Mouse (Mus musculus) lung, postnatal 14 days (tissue): Measurements from ENCODE around the gene 4930503B20Rik.

Experiments used
- DNase-seq: peaks from one replicate; pipeline ENCODE4 v3.0.0; 2021

Gene 4930503B20Rik

DNA sequence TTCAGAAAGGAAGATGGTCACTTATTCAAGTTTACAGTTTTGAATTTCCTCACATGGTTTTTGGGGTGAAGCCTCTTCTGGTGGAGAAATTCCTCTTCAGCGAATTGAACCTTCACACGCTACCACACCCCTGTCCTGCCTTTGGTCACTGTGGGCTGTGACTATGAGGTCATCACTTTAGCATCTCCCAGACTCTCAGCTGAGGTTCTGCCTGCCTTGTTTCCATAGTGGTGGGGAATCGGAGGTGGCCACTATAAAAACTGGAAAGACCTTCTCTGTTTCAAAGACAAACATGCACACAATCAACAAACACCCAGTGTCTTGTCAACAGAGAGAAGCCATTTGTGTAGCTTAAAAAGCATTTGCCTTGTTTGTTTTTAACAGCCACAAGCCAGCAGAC is at the start of gene 4930503B20Rik:
4930503B20Rik (minus strand) TSS at position 101 of the 400 bp plus-strand sequence.
- DNase-seq: no peak

DNA sequence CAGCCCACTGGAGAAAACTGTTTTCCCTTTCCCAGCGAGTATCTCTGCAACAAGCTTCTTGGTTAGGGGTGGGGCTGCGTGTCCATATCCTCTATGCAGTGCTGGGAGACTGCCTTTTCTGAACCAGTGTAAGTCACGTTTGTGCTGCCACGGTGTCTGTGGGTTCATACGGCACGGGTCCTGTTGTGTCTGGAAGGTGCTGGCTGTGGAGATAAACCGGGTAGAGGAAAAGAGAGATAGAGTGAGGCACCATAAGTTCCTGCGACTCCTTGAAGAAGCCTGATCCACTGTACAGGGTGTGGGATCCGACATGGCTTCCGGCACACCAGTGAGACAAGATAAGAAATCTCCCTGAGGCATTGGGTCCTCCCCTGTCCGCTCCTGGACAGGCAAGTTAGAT is 48.9 kb upstream of the 4930503B20Rik start:
- DNase-seq: no peak

DNA sequence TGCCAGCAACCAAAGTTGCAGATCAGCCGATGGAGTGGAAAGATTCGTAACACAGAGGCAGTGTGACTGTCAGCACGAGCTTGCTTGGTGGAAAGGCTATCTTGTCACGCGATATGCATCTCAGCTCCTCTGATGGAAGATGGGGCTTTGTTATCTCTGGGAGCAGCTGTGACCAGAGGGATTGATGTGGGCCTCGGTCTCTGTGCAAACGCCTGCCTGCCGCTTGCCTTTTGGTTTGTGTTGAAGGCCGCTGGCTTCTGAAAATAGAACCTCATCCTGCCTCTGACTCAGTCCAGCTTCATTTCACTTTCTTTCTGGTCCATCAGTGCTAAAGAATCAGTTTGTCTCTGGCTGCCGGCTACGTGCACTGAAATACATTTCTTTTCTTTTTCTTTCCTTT is 47.9 kb upstream of the 4930503B20Rik start:
- no peak for DNase-seq

DNA sequence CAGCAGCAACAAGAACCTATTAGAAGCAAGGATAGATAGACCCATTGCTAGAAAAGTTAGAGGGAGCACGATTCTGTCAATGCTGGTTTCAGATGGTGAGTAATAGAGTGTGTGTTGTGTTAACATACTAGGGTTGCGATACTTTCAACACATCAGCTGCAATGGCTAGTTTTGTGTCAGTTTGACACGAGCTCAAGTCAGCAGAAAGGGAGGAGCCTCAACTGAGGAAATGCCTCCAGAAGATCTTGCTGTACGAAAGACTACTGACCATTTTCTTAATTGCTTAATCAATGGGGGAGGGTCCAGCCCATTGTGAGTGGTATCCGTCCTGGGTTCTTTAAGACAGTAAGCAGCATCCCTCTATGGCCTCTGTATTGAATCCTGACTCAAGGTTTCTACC is 41.4 kb upstream of the 4930503B20Rik start:
- no peak for DNase-seq

DNA sequence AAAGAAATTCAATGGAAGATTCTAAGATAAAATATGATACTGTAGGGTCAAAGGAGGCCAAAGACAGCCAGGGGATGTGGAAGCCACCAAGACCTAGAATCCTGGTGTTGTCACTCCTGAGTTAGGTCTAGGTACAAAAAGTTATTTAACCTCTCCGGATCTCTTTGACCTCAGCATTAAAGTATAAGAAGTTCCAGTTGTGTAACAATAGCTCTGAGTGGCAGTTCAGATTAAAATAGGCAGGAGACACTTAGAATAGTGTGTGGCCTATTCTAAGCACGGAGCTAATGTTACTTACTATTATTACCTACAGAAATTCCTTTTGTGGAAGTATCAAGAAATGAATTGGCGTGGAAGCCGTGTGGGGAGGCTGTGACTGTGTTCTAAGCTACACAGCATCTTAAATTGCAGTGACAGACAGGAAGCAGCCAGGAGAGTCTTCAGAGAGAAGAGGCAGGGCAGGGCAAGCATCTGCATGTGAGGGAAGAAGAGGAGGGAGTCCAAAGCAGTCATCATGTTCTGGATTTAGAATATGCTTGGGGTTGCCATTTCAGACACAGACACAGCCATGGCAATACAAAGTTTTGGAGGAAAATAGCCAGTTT is 36.1 kb upstream of the 4930503B20Rik start:
- DNase-seq: no peak

DNA sequence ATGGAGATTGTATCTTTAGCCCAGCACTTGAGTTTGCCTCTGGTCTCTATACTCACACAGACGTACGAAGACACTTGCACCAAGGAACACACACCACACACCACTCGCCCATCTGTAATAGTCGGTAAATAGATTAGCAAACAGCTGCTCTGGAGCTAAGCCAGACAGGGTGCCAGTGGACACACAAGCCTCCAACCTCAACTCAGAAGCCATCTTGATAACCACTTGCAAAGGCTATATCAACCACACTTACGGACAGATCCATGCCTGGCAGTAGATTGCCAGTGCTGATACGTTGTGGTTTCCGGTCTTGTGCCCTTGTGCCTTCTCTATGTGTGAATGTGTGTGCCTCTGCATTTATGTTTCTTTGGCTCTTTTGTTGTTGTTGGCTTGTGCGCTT is 35.3 kb upstream of the 4930503B20Rik start:
- no peak for DNase-seq

DNA sequence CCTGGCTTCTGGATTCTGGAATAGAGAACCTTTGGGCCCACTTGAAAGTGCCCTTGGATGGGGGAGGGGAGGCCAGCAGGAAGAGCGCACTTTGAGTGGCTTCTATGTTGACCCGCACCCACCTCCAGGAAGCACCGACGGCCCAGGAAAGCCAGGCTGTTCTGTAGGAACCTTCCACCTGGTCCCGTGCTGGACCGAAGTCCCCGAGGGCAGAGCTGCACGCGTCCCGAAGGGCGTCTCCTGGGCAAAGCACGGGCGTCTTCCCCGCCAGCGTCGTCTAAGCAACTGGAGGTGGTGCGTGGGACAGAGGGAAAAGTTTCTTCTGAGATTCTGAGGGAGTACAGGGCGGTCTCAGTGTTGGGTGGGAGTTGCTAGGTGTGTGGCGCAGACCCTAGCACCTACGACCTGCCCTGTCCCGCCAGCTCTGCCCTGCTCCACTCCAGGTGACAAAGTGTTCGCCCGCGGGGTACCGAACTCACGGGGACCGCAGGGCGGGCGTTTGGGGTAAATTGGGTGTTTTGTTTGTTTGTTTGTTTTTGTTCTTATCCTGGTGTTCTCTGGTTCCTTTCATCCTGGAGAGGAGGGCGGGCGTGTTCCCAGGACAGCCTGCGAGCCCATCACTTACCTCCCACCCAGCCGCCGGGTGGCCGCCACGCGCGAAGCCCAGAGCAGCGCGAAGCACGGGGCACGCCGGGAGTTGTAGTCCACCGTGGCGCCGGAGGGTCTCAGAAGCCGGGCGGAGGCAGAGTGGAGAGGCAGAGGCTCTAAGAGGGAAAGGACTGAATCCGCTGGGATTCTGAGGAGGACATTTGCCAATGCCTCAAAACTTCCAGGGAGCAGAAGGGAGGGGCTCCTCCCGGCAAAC is 33.9 kb upstream of the 4930503B20Rik start, which contains the start of gene Samd13:
Samd13 (minus strand) TSS at position 782 of the 865 bp plus-strand sequence.
- peak; percentile 56 for DNase-seq

DNA sequence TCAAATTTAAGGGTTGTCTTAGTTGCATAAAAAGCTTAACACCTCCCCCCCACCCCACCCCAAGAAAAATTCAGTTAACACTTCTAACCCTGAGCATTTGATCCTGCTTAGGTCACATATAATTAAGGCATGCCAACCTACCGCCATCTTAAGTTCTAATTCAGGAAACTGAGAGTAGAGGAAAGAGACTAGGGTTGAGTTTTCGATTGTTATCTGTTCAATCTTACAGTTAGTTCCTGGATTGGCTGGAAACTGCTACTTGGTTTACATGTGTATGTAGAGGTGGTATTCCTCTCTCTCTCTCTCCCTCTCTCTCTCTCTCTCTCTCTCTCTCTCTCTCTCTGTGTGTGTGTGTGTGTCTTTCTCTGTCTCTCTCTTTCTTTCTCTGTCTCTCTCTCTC is 32.0 kb upstream of the 4930503B20Rik start:
- DNase-seq: no peak

DNA sequence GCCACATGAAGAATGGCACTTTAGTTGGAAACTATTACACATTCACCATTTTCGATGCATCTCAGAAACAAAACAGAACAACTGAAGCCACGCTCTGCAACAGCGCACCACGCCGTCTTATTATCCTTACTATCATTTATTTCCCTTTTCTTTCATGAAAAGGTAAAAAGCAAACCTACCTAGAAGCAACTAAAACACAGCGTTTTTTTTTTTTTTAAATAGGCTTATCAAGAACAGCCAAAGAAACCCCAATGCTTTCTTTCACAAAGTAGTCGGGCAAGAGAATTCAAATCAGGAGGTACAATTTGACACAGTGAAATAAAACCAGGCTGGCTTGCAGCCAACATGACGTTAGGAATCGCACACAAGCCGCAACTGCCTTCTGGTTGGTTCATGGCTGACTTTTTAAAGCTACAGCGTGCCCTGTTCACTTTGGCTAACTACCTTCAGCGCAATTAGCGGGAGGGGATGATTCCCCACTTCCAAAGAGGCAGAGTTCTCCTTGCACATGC is 31.1 kb upstream of the 4930503B20Rik start:
- DNase-seq: peak; percentile 41

DNA sequence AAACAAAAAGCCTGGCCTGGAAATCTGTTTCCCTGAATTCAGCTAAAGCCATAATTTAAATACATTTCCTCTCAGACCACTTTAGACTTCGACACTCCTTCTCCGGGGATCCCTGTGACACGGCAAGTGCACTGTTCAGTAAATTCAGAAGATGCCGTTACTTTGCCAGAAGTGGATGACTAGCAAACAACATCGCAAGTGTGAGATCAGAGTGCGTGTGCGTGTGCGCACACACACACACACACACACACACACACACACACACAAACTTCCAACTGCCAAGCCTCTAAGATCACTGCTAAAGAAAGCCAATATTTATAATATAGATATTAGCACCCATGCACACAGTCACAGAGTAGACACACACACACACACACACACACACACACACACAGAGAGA is 30.6 kb upstream of the 4930503B20Rik start:
- no peak for DNase-seq

DNA sequence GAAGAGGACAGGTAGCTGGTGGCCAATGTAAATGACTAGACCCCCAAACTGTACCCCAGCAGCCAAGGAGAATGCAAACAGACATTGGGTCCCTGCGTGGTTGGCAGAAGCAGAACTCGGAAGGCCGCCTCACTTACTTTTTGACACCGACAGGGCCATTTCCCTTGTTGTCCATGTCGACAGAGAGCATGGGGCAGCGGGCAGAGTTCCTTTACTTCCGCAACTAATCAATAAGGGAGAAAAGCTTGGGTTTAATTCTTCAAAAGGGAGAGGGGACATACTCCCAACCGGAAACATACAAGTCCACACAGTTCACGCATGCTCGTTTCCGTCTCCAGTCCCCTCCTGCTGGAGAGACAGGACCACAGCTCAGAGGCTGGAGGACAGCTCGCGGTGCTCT is 29.5 kb upstream of the 4930503B20Rik start:
- no peak for DNase-seq

DNA sequence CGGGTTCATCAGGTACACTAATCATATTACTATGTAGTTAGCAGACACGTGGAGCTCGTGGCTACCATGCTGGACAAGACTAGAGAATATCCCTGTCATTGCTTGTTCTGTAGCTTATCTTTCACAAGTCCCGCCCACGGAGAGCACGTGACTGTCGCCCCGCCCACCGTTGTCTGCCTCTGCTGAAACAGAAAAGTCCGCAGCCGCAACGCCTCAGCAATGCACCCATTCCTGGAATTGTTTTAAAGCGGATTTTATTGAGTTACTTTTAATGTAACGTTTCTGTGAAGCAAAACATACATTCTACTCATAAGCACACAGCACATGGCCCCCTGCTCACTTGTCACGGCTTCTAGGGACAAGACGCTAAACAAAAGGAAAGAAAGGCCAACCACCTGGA is 28.5 kb upstream of the 4930503B20Rik start:
- DNase-seq: no peak

DNA sequence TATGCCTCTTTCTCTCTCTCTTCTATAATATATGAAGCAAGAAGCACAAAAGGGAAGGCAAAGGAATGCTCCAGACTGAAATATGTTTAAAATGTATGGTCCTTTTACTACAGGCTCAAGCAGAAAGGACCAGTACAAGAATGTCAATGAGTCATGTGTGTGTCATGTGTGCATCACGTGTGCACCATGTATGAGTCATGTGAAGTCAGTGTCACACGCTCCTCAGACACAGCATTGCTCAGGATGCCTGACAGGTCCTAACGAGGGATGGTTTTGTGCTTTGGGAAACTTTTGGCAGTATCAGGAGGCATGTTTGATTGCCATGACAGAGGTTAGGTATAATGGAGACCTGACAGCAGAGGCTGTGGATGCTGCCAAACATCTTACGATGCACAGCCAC is 25.1 kb upstream of the 4930503B20Rik start:
- DNase-seq: no peak

DNA sequence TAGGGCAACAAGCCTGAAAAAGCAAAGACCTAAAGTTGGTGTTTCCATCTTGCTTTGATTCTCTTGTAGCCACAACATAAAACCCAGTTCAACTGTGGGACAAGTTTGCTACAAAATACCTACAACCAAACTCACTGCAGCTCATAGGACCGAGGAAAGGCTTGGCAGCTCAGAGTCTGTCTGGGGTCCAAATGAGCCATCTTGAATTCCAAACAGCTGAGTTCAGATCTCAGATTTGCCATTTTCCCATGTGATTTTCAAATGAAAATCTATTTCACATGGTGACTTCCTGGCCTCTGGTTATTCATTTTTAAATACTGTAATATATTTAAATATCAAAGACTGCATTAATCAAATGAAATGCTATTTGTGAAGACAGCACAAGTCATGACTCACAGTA is 24.0 kb upstream of the 4930503B20Rik start:
- DNase-seq: no peak

DNA sequence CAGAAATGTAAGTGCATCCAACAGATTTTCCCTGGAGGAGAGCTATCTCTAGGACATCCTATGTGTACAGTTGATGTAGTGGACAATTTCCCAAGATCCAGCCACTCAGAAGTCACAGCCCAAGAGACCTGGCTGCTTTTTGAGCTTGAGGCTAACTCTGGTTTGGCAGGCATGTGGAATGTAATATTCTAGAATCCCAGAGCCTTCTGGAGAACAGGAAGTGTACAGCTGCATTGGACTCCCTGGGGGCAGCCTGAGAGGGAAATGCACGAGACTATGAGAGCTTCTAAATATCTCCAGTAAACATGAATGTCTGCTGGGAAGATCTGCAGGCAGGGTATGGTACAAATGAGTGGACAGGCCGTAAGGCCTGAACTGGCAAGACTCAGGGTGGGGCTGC is 20.0 kb upstream of the 4930503B20Rik start:
- DNase-seq: no peak

DNA sequence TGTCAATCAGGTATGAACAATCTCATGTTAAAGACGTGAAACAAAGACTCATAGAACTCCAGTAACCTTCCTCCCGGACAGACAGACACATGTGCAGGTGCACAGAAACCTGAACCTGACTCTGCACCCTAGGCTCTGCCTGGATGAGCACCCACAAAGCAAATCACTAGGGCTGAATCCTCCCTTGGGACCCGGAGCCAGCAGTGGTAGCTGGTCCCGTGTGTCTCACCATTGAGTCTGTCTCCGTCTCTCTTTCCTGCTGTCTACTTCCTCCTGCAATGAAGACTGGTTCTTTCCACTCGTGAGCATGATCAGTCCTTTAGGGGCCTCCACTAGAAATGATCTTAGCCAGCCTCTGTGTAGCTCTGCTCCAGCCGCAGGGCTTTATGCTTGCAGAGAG is 10.8 kb upstream of the 4930503B20Rik start:
- DNase-seq: no peak

DNA sequence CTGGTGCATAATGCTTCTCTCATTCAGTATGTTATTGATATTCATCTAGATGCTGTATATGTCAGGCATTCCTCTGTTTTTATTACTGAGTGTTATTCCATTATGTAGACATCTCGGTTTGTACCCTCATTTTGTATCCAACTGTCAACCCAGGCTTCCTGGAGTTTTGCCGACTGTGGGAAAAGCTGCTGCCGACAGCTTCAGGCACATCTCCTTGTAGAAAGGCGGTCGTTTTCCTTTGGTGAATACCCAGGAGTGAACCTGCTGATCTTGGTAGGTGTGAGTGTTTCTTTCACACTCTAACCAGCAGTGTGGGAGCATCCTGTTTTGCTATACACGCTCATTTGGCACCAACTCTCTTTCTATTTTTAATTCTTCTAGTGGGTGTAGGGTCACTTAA is 9.9 kb upstream of the 4930503B20Rik start:
- no peak for DNase-seq

DNA sequence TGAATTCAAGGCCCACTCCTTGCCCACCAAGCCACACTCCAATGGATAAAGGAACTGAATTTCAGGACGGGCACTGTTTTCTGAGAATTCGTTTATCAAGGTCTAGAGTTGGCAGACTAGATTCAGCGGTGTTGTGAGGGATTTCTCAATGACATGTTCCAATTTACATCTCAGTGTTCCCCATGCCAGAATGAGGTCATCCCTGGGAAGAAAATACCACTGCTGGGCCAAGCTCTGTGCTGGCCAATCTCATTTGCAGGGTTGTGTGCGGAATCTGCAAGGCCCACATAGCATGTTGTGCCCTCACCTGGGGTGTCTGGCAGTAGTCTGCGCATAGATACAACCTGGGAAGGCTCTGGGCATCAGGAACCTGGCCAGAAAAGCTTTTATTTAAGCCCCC is 8.2 kb upstream of the 4930503B20Rik start:
- peak; percentile 4 for DNase-seq

DNA sequence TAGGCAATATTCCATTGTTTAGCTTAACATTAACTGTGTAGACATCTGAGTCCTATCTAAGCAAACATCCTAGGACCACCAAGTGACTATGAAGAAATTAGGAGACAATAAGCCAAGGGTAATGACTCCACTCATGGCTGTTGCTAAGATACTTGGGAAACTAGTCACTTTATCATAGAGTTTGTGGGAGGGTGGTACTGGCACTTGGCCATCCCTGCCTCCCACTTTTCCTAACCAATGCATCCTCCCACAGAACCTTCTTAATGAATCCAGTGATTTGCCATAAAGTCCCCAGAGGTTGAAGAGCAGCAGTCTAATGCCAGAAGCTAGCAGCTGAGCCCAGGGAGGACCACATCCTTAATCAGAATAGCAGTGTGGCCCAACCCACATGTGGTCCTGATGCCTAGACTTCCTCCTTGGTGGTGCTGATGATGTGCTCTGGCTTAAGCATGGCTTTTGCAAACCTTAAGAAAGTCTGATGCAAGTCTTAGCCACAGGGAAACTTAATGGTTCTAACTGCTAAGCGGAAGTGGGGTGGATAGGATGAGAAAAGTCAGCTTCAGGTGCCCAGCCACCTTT is 7.0 kb upstream of the 4930503B20Rik start:
- DNase-seq: no peak

DNA sequence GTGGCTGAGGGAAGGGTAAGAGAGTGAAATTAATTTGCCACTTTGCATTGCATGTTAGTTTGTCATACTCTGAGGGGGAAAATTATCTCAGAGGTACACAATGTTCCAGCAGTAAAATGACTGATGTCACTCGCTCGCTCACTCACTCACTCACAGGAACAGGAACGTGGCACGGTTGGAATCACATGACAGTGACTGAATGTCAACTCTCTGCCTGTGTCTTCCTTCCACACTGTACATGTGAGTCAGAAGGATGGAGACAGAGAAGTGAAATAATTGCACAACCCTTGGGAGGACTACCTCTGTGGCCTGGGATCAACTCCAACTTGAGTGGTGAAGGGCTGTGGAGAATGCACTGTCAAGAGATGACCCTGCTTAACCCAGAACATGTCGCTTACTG is 6.3 kb upstream of the 4930503B20Rik start:
- DNase-seq: no peak

DNA sequence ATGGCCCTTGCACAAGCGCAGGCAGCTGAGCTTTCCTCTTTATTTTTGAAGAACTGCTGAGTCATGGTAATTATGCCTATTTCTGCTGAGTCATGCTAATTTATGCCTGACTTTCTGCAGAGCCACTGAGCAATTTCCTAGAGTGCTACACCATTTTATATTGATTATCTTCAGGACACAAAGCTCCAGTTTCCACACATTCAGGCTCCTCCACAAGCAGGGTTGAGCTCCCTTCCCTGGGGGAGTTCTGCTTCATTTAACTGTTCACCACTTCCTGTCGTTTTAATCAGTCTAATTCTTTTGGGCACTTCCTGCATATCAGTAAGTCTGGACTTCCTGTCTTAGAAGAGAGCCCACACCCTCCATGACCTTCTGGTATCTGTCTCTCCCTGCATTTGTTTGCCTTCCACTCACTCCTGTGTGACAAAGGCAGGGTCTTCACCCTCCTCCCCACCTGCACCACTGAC is 4.0 kb upstream of the 4930503B20Rik start:
- no peak for DNase-seq

DNA sequence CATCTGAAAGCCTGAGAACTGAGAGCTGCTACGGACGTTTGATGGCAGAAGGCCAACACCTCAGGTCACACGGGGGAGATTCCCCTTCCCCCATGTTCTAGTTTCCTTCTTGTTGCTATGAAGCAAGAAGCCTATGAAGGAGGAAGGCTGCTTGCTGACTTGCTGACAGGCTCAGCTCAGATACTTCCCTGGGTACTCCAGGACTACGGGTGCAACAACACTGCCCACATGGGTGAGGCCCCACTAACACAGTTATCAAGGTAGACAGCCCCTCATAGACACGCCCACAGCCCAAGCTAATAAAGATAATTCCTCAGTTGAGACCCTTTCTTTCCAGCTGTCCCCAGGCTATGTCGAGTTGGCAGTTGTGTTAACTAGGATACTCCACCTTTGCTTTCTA is 2.6 kb upstream of the 4930503B20Rik start:
- no peak for DNase-seq

DNA sequence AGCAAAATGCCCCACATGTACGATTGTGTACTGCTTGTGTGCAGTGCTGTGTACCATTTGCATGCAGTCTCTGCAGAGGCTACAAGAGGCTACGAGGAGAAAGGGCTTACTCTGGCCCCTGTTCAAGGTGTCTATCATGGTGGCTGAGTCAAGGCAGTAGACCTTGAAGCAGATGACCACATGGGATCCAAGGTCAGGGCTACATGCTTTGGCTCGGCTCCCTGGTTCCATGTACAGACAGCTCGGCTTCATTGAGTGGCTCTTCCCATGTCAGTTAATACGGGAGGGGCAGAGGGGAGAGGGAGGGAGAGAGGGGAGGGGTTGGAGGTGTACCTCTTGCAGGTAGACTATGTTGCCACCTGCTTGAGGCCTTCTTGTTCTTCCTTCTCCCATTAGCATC is 1.3 kb upstream of the 4930503B20Rik start:
- DNase-seq: no peak

DNA sequence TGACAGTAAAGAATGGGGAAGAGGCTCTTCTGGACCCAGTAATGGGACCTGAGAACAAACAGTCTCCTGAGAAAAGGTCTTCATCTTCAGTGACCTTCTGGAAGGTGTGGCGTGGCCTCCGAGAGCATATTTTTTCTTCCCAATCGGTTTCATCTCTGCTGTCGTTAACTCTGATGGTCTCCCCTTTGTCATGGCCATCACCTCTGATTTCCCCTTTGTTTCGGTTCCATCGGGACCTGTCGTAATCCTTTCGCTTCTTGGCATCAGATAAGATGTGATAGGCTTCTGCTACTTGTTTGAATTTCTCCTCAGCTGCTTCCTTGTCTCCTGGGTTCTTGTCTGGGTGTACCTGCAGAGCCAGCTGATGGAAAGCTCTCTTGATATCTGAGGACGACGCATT is 401 bp downstream of the 4930503B20Rik start:
- DNase-seq: no peak
